Mouse (Mus musculus) brain, embryonic 14.5 days (tissue): ENCODE data around the gene Nup133. TPM values are rescaled to one million over a fixed set of nuclear protein-coding genes. Genes with fewer than 3 reads are reported as not detected.
A peak's percentile ranks its signal among the peaks of the same experiment; 100 is the strongest.

Source experiments
- DNase-seq: peaks from one replicate; pipeline ENCODE4 v3.0.0-alpha.2; 2011; ENCODE audit warnings: low read depth
- CTCF ChIP-seq: fragments of 200-500 bp; IDR thresholded peaks from 2 replicates; pipeline ENCODE4 v1.5.1; 2012; ENCODE audit warnings: inconsistent platforms, mild to moderate bottlenecking, moderate library complexity, borderline replicate concordance; ENCODE audit not compliant: insufficient read depth, insufficient read length; ENCODE audit errors: extremely low read depth
- POLR2A ChIP-seq: fragments of 200-500 bp; IDR thresholded peaks from 2 replicates; pipeline ENCODE4 v1.6.1; 2012; ENCODE audit warnings: mild to moderate bottlenecking, inconsistent platforms, borderline replicate concordance; ENCODE audit not compliant: poor library complexity, insufficient read depth, insufficient read length, severe bottlenecking; ENCODE audit errors: extremely low read depth
- polyA plus RNA-seq: library from polyadenylated mRNA; depleted of rRNA; stranded (reverse); fragments of >200 nt; gene quantifications from 2 replicates; pipeline ENCODE4 v1.2.3, GENCODE M21; 2012

Gene Nup133
- polyA plus RNA-seq, 1 experiment, result 23.2 TPM

DNA sequence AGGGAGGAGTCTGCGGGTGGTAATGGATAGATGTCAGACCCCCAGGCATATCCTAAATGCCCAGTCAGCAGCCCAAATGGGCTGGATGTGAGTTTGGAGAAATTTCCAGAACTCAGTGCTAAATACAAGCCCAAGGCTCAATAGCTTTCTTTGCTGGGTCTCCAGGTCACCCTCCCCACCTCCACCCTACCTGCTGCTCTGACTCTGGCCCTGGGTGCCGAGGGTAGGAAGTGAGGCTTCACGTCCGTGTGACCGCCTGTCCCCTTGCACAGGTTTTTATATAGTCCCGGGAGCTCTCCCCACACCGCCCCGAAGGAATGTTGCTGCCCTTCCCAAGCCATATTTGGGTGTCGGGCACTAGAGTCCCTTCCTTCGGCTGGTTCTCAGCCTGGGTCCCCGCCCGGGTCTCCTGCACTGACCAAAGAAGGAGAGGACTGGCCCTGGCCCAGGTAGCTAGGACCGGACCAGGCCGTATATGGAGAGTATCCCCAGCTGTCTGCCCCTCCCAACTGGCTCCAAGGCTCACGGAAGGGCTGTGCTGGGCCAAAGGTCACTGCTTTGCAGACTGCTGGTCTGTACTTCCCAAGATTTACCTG lies 54.5 kb downstream of the Nup133 start, which contains the start of gene Acta1:
TSS of gene Acta1 (minus strand) at position 250 of the 596 bp plus-strand sequence.
- TF ChIP-seq POLR2A, result no peak
- no peak for TF ChIP-seq CTCF
- no peak for DNase-seq

DNA sequence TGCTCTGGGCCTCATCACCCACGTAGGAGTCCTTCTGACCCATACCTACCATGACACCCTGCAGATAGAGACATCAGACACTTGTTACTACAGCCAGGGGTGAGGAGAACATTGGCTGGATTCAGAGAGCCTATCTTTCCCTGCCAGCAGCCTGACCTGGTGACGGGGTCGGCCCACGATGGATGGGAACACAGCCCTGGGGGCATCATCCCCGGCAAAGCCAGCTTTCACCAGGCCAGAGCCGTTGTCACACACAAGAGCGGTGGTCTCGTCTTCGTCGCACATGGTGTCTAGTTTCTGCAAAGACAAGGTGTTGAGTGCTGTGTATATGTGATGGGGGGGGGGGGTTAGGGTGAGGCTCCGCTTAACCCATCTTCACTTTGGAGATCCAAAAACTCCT lies 55.7 kb downstream of the Nup133 start:
- DNase-seq, result no peak
- TF ChIP-seq POLR2A, result no peak
- TF ChIP-seq CTCF, result no peak

DNA sequence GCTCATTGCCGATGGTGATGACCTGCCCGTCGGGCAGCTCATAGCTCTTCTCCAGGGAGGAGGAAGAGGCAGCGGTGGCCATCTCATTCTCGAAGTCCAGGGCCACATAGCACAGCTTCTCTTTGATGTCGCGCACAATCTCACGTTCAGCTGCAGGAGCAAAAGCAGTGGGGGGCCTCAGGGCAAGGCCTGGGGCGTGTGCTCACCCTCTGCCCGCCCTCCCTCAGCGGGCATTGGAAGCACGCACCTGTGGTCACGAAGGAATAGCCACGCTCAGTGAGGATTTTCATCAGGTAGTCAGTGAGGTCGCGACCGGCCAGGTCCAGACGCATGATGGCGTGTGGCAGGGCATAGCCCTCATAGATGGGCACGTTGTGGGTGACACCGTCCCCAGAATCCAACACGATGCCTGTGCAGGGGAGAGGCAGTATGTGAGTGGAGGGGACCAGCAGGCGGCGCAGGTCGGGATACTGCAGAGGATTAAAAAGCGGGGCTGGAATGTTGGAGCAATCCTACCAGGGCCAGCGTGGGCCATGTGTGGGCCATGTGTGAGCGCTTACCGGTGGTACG lies 56.4 kb downstream of the Nup133 start:
- TF ChIP-seq POLR2A, result no peak
- peak; percentile 33; the same call in 1 of the 2 replicates for TF ChIP-seq CTCF
- peak; percentile 18 for DNase-seq

DNA sequence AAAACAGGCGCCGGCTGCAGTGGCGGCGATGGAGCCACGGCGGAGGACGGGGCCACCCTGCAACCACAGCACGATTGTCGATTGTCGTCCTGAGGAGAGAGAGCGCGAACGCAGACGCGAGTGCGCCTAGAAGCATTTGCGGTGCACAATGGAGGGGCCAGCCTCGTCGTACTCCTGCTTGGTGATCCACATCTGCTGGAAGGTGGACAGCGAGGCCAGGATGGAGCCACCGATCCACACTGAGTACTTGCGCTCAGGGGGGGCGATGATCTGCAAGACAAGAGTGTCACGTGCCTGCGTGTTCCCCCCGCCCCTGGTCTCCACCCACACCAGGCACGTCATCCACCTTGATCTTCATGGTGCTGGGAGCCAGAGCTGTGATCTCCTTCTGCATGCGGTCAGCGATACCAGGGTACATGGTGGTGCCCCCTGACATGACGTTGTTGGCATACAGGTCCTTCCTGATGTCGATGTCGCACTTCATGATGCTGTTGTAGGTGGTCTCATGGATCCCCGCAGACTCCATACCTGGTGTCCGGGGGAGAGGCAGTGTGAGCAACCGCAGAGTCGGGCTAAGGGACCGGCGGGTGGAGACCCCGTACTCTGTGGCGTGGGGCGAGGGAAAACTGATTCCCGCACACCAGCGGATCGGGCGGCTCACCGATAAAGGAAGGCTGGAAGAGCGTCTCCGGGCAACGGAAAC lies 57.0 kb downstream of the Nup133 start:
- peak; percentile 89 for DNase-seq
- TF ChIP-seq POLR2A (peak; percentile 30; the same call in 1 of the 2 replicates), CTCF (no peak)

DNA sequence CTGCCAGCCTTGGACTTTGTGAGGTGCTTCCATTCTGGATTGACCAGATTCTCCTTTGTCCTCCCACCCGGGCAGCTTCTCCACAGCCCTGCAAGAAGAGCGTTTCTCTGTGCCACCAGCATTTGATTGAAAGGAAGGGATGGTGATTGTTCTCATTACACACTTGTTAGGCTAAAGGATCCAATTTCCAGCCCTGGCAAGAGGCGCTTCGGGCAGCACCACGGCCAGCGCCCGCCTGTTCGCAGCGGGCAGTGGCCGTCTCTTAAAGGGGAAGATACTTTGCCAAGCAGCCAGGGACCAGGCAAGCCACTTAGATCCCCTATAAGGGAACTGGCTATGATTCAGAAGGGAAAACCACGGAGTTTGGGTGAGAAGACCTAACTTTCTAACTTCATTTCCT lies 57.8 kb downstream of the Nup133 start:
- TF ChIP-seq CTCF (no peak), POLR2A (no peak)
- DNase-seq, result peak; percentile 78

DNA sequence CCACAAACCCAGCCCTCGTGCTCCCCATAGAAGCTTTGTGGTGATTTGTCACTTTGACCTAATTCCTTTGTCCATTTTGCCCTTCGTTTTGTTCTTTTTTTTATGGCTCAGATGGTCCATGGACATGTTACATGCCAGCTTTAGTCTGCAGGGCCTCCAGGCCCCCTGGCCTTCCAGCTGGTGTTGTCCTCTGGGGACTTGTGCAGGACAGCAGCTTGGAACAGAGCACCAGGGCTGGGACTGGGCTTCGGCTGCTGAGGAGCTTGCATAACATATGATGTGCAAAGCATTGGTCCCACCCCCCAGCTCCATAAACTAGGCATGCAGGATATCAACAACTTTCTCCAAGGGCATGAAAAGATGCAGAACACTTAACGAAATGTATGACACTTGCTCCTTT lies 59.3 kb downstream of the Nup133 start:
- TF ChIP-seq CTCF (no peak), POLR2A (no peak)
- no peak for DNase-seq

DNA sequence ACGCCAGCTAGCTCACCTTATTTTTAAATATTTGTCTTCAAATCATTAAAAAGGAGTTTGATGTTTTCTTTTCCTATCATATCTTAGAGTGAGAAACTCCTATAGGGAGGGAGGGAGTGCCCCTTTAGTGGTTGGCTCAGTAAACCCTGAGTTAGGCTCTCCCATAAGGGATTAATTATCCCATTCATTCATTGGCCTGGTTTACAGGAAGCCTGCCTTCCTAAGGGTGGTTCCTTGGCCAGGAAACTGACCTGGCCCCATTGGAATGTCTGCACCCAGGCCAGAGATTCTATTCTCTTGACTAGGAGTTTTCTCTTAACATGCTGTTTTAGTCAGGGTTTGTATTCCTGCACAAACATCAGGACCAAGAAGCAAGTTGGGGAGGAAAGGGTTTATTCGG lies 61.1 kb downstream of the Nup133 start:
- TF ChIP-seq CTCF, result no peak
- no peak for TF ChIP-seq POLR2A
- DNase-seq, result no peak

DNA sequence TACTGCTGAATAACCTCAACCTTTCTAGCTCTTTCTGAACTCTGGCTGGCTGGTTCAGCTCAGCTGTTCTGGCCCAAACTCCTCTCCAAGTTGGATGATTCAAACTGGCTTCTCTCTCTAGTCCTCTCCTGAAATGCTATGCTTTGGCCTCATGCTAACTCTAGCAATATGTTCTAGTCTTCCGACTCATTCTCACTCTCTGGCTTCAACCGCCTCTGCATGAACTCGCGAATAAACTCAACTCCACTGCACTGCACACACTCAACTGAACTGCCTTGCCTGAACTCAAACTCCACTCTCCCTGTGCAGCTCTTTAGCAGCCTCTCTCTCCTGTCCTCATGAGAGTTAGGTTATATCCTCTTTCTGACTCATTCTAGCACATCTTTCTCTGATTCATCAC lies 61.9 kb downstream of the Nup133 start:
- TF ChIP-seq POLR2A, result no peak

DNA sequence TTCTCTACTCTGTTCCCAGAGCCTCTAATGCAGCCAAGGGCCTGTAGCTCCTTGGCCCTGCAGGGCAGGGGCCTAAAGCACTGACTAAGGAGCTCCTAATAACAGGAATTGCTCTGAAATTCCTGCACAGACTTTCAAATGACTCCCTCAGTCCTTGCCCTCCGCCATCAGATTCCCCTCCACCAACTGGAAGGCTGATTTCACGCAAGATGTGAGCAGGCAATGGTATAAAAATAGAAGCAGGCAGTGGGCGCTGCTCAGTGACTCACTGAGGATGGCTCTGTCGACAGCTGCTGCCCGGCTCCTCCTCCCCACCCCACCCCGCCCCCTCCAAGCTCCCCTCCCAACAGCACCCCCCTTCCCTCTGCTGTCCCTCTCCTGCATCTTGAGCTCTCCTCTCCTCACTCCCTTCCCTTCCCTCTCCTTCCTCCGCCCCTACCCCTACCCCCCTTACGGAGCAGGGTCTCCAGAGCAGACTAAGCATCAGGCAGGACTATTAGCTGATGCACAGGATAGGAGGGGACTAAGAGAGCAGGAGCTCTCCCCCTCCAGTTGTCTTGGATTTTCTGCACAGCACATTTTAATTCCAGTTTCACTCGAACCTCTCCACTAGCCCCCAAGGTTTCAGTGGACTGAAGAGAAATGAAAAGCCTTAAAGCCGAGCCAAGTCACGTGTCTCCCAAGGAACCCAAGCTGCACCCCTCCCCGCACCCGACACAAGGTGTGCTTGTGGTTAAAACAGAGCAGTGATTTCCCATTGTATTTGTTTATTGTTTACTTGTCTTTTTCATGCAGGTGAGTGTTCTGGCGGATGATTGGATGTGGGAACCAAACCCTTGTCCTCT lies 64.1 kb downstream of the Nup133 start:
- no peak for TF ChIP-seq POLR2A
- TF ChIP-seq CTCF, result no peak
- DNase-seq, result peak; percentile 85

More for the DNA sequence above, 61.9 kb downstream of the Nup133 start:
- DNase-seq, result no peak

DNA sequence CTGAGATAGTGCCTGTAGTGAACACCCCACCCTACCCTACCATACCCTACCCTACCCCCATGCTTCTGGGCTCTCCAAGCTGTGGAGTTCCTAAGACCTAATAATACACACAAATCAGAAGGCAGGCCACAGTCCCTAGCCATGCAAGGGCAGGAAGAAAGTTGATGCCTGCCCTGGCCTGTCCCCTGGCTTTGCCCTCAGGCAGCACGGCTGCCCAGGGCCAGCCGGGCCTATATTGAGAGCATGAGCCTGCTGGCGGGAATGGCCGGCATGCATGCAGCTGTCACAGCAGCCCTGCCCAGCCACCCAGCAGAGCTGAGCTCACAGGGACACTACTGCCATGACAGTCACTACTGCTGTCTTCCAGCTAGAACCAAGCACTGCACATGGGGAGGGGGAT lies 66.0 kb downstream of the Nup133 start:
- no peak for DNase-seq
- TF ChIP-seq POLR2A (no peak), CTCF (no peak)

DNA sequence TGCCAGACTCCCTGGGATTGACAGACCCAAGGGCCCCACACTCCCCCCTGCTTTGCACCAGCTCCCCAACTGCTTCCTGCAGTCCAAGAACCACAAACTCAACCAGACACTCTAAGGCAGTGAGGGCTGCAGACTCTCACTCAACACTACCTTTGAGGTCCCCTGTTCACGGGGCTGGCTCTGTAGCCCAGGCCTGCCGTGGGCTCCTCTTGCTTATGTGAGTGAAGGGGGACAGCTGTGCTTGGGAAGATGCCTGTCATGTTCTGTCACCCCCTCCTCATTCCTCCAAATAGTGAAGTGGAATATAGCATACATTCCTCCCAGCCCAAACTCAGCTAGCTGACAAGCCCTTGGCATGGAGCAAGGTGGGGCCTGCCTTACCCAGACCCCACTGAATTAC lies 66.7 kb downstream of the Nup133 start:
- no peak for DNase-seq
- TF ChIP-seq POLR2A (no peak), CTCF (no peak)
